Mouse (Mus musculus) hindbrain, postnatal 0 days (tissue): Measurements from ENCODE around the gene Scgn. TPM values are rescaled to one million over a fixed set of nuclear protein-coding genes. Genes with fewer than 3 reads are reported as not detected.

Experiments used
- ATAC-seq: fragments of 200-750 bp; cut with Nextera tagmentation; 2 replicates; pipeline ENCODE4 v1.8.0; 2017; ENCODE audit warnings: mild to moderate bottlenecking, moderate TSS enrichment, moderate library complexity
- DNase-seq: peaks from one replicate; pipeline ENCODE4 v3.0.0-alpha.2; 2015; ENCODE audit warnings: low spot score
- H3K27ac ChIP-seq: fragments of 300-500 bp; sonication (generic); 2 replicates; pipeline ENCODE4 v1.5.1; 2014; ENCODE audit warnings: mild to moderate bottlenecking
- H3K27me3 ChIP-seq: fragments of 300-500 bp; sonication (generic); 2 replicates; pipeline ENCODE4 v1.6.1; 2014; ENCODE audit warnings: low read length, mixed read lengths; ENCODE audit not compliant: insufficient read depth
- H3K36me3 ChIP-seq: fragments of 300-500 bp; sonication (generic); 2 replicates; pipeline ENCODE4 v1.6.1; 2014; ENCODE audit warnings: low read length, mixed read lengths; ENCODE audit not compliant: insufficient read depth
- H3K4me1 ChIP-seq: fragments of 300-500 bp; sonication (generic); 2 replicates; pipeline ENCODE4 v1.6.1; 2014; ENCODE audit warnings: antibody characterized with exemption, low read length, mixed read lengths; ENCODE audit not compliant: insufficient read depth
- H3K4me2 ChIP-seq: fragments of 300-500 bp; sonication (generic); 2 replicates; pipeline ENCODE4 v1.6.1; 2014; ENCODE audit warnings: low read depth, mild to moderate bottlenecking, low read length, moderate library complexity, mixed read lengths
- H3K4me3 ChIP-seq: fragments of 300-500 bp; sonication (generic); 2 replicates; pipeline ENCODE4 v1.5.1; 2014; ENCODE audit warnings: low read length
- H3K9ac ChIP-seq: fragments of 300-500 bp; sonication (generic); replicated peaks from 2 replicates; pipeline ENCODE4 v1.6.1; 2014; ENCODE audit warnings: mild to moderate bottlenecking, low read length, moderate library complexity, mixed read lengths
- H3K9me3 ChIP-seq: fragments of 300-500 bp; sonication (generic); 2 replicates; pipeline ENCODE4 v1.6.1; 2016; ENCODE audit warnings: low read length, mixed read lengths
- CTCF ChIP-seq: IDR thresholded peaks from 2 replicates; pipeline ENCODE4 v1.5.1; 2016; ENCODE audit warnings: antibody characterized with exemption, control low read depth, low read depth
- whole genome bisulfite sequencing: fragments of 180-500 bp; shearing (Covaris S2); extraction: QIAGEN DNeasy Blood & Tissue Kit; methylation state at CpG from one replicate; pipeline ENCODE4 v1.1.7; 2014; 5-methylcytosine and 5-hydroxymethylcytosine counted together
- polyA plus RNA-seq: library from polyadenylated mRNA; unstranded; fragments of >200 nt; fragmentation: Nextera tagmentation; extraction: Ambion mirVana; gene quantifications from 2 replicates; pipeline ENCODE4 v1.2.1, GENCODE M21; 2015
- total RNA-seq: library from RNA; depleted of rRNA; stranded (reverse); fragments of >200 nt; gene quantifications from 2 replicates; pipeline ENCODE4 v1.2.3, GENCODE M21; 2014

Scgn gene
- total and polyA plus RNA-seq, 2 experiments from 2014 or later: 0.42 to 1.1 TPM

- no peak overlapping the region for H3K4me2 ChIP-seq
- no peak for ATAC-seq
- no peak overlapping the region for H3K27ac ChIP-seq
- no peak overlapping the region for H3K9ac ChIP-seq
- no peaks in the 10 kb centered on the region for H3K36me3 ChIP-seq
- no peak overlapping the region for H3K4me3 ChIP-seq
- WGBS: 88% methylated on average over 2 of the region's 2 CpGs
- H3K9me3 ChIP-seq: no peaks in the 10 kb centered on the region
- H3K27me3 ChIP-seq: no peaks in the 10 kb centered on the region
- no peak for DNase-seq
- TF ChIP-seq CTCF: no peak
- H3K4me1 ChIP-seq: no peaks in the 10 kb centered on the region
Observed at GRCm38 (mm10) chr13:24005528-24005927, 14.5 kb upstream of the Scgn start.

GRCm38 (mm10) chr13:24001797-24002196 is 10.8 kb upstream of the Scgn start:
- Histone ChIP-seq H3K4me1 (no peaks in the 10 kb centered on the region), H3K36me3 (no peaks in the 10 kb centered on the region), H3K27ac (no peak overlapping the region), H3K9ac (no peak overlapping the region), H3K27me3 (no peaks in the 10 kb centered on the region), H3K4me2 (no peak overlapping the region), H3K9me3 (no peaks in the 10 kb centered on the region), H3K4me3 (no peak overlapping the region)
- no peak for TF ChIP-seq CTCF
- DNase-seq (no peak), ATAC-seq (no peak)
- WGBS: 64% methylated on average over 2 of the region's 2 CpGs

- no peaks in the 10 kb centered on the region for H3K4me1 ChIP-seq
- DNase-seq: peak; percentile 10
- WGBS: 91% methylated on average over 2 of the region's 2 CpGs
- no peak overlapping the region for H3K27ac ChIP-seq
- TF ChIP-seq CTCF: no peak
- no peak overlapping the region for H3K4me3 ChIP-seq
- no peaks in the 10 kb centered on the region for H3K9me3 ChIP-seq
- H3K9ac ChIP-seq: no peak overlapping the region
- no peaks in the 10 kb centered on the region for H3K36me3 ChIP-seq
- H3K4me2 ChIP-seq: no peak overlapping the region
- no peak for ATAC-seq
- H3K27me3 ChIP-seq: no peaks in the 10 kb centered on the region
Observed at GRCm38 (mm10) chr13:24001081-24001480, 10.1 kb upstream of the Scgn start.

- no peak for DNase-seq
- 63% methylated on average over 2 of the region's 2 CpGs for WGBS
Observed at GRCm38 (mm10) chr13:23998826-23999225, 7.8 kb upstream of the Scgn start.

GRCm38 (mm10) chr13:23994756-23995155 is 3.7 kb upstream of the Scgn start:
- WGBS: 51% methylated on average over 3 of the region's 3 CpGs
- Histone ChIP-seq H3K36me3 (no peaks in the 10 kb centered on the region), H3K27me3 (no peaks in the 10 kb centered on the region), H3K4me2 (no peak overlapping the region), H3K27ac (no peak overlapping the region), H3K4me3 (no peak overlapping the region), H3K9me3 (no peaks in the 10 kb centered on the region), H3K4me1 (0 out of 2 replicates have a peak, but pooled peaks cover 4% of the 10 kb centered on the region), H3K9ac (no peak overlapping the region)
- ATAC-seq (no peak), DNase-seq (no peak)
- TF ChIP-seq CTCF: no peak

More at GRCm38 (mm10) chr13:23998826-23999225, 7.8 kb upstream of the Scgn start:
- Histone ChIP-seq H3K27me3 (no peaks in the 10 kb centered on the region), H3K4me3 (no peak overlapping the region), H3K9ac (no peak overlapping the region), H3K36me3 (no peaks in the 10 kb centered on the region), H3K9me3 (no peaks in the 10 kb centered on the region), H3K4me1 (no peaks in the 10 kb centered on the region), H3K4me2 (no peak overlapping the region), H3K27ac (no peak overlapping the region)
- no peak for TF ChIP-seq CTCF
- no peak for ATAC-seq

GRCm38 (mm10) chr13:23994024-23994423 is 3.0 kb upstream of the Scgn start:
- Histone ChIP-seq H3K27me3 (no peaks in the 10 kb centered on the region), H3K36me3 (no peaks in the 10 kb centered on the region), H3K4me2 (no peak overlapping the region), H3K27ac (no peak overlapping the region), H3K9me3 (no peaks in the 10 kb centered on the region), H3K4me1 (0 out of 2 replicates have a peak, but pooled peaks cover 4% of the 10 kb centered on the region), H3K4me3 (no peak overlapping the region), H3K9ac (no peak overlapping the region)
- DNase-seq: no peak
- no peak for TF ChIP-seq CTCF
- 15% methylated on average over 9 of the region's 9 CpGs for WGBS
- ATAC-seq: no peak

GRCm38 (mm10) chr13:23990451-23990850 is 563 bp downstream of the Scgn start:
- H3K9ac ChIP-seq: no peak overlapping the region; the same call in 1 of the 2 replicates
- H3K4me1 ChIP-seq: 0 out of 2 replicates have a peak, but pooled peaks cover 4% of the 10 kb centered on the region
- H3K4me2 ChIP-seq: peak overlapping the region; percentile 68
- 27% methylated on average over 5 of the region's 5 CpGs for WGBS
- no peak for DNase-seq
- no peaks in the 10 kb centered on the region for H3K36me3 ChIP-seq
- no peak for TF ChIP-seq CTCF
- no peak for ATAC-seq
- no peaks in the 10 kb centered on the region for H3K9me3 ChIP-seq
- peak overlapping the region; percentile 31; the same call in 1 of the 2 replicates for H3K4me3 ChIP-seq
- H3K27ac ChIP-seq: no peak overlapping the region
- H3K27me3 ChIP-seq: no peaks in the 10 kb centered on the region
